Mouse (Mus musculus): ENCODE results near the gene Rgcc. TPM values are rescaled to one million over a fixed set of nuclear protein-coding genes. Genes with fewer than 3 reads are reported as not detected.
A peak's percentile ranks its signal among the peaks of the same experiment; 100 is the strongest.

Gene Rgcc
- 68.7 and 81.5 TPM in 2 replicates for polyA plus RNA-seq (2014; fragmentation: Nextera tagmentation; extraction: Ambion mirVana)

GRCm38 (mm10) chr14:79301466-79301875 lies at the start of gene Rgcc:
Rgcc (minus strand) TSS chr14:79301645.
- DNase-seq (ENCODE audit: low spot score) (peak; percentile 95), ATAC-seq (peak; percentile 97)
- Histone ChIP-seq H3K36me3 (ENCODE audit: control insufficient read depth, insufficient read depth, low read length) (no peaks in the 10 kb centered on the region), H3K4me2 (ENCODE audit: low read length) (peak within 1 kb of the TSS; percentile 99), H3K9ac (ENCODE audit: low read length) (peak within 1 kb of the TSS; percentile 79), H3K4me1 (ENCODE audit: control insufficient read depth, insufficient read depth, low read length) (peaks cover 6% of the 10 kb centered on the region), H3K27me3 (replicated peaks; ENCODE audit: control insufficient read depth, insufficient read depth, low read length) (no peaks in the 10 kb centered on the region), H3K9me3 (replicated peaks; ENCODE audit: control insufficient read depth, low read length) (no peaks in the 10 kb centered on the region), H3K4me3 (ENCODE audit: low read depth, low read length) (peak within 1 kb of the TSS; percentile 58), H3K27ac (ENCODE audit: low read depth, low read length) (no peak within 1 kb of the TSS)
- 1% methylated on average over 32 of the region's 34 CpGs for WGBS

GRCm38 (mm10) chr14:79346384-79346783 lies 44.9 kb upstream of the Rgcc start:
- H3K27ac ChIP-seq (ENCODE audit: low read depth, low read length): no peak overlapping the region
- ATAC-seq: no peak
- no peak overlapping the region for H3K9ac ChIP-seq (ENCODE audit: low read length)
- H3K4me1 ChIP-seq (ENCODE audit: control insufficient read depth, insufficient read depth, low read length): no peaks in the 10 kb centered on the region
- 87% methylated on average over 3 of the region's 3 CpGs for whole genome bisulfite sequencing
- no peak for DNase-seq (ENCODE audit: low spot score)
- no peaks in the 10 kb centered on the region for H3K27me3 ChIP-seq (replicated peaks; ENCODE audit: control insufficient read depth, insufficient read depth, low read length)
- no peak overlapping the region for H3K4me2 ChIP-seq (ENCODE audit: low read length)
- no peaks in the 10 kb centered on the region for H3K9me3 ChIP-seq (replicated peaks; ENCODE audit: control insufficient read depth, low read length)
- no peak overlapping the region for H3K4me3 ChIP-seq (ENCODE audit: low read depth, low read length)
- peaks cover 50% of the 10 kb centered on the region for H3K36me3 ChIP-seq (ENCODE audit: control insufficient read depth, insufficient read depth, low read length)

GRCm38 (mm10) chr14:79335613-79336012 lies 34.2 kb upstream of the Rgcc start:
- Histone ChIP-seq H3K9me3 (replicated peaks; ENCODE audit: control insufficient read depth, low read length) (no peaks in the 10 kb centered on the region), H3K4me1 (ENCODE audit: control insufficient read depth, insufficient read depth, low read length) (peaks cover 4% of the 10 kb centered on the region; the same call in 1 of the 2 replicates), H3K4me2 (ENCODE audit: low read length) (no peak overlapping the region), H3K9ac (ENCODE audit: low read length) (no peak overlapping the region), H3K4me3 (ENCODE audit: low read depth, low read length) (no peak overlapping the region), H3K27ac (ENCODE audit: low read depth, low read length) (no peak overlapping the region), H3K36me3 (ENCODE audit: control insufficient read depth, insufficient read depth, low read length) (peaks cover 50% of the 10 kb centered on the region), H3K27me3 (replicated peaks; ENCODE audit: control insufficient read depth, insufficient read depth, low read length) (no peaks in the 10 kb centered on the region)
- no peak for ATAC-seq
- 89% methylated on average over 3 of the region's 3 CpGs for WGBS
- DNase-seq (ENCODE audit: low spot score): no peak

- ATAC-seq (peak; percentile 19; the same call in 1 of the 2 replicates), DNase-seq (ENCODE audit: low spot score) (no peak)
- WGBS: 63% methylated on average over 7 of the region's 7 CpGs
- Histone ChIP-seq H3K4me2 (ENCODE audit: low read length) (no peak overlapping the region), H3K4me3 (ENCODE audit: low read depth, low read length) (no peak overlapping the region), H3K9me3 (replicated peaks; ENCODE audit: control insufficient read depth, low read length) (no peaks in the 10 kb centered on the region), H3K36me3 (ENCODE audit: control insufficient read depth, insufficient read depth, low read length) (peaks cover 29% of the 10 kb centered on the region), H3K9ac (ENCODE audit: low read length) (peak overlapping the region; percentile 29; the same call in 1 of the 2 replicates), H3K27ac (ENCODE audit: low read depth, low read length) (no peak overlapping the region), H3K27me3 (replicated peaks; ENCODE audit: control insufficient read depth, insufficient read depth, low read length) (no peaks in the 10 kb centered on the region), H3K4me1 (ENCODE audit: control insufficient read depth, insufficient read depth, low read length) (peaks cover 4% of the 10 kb centered on the region; the same call in 1 of the 2 replicates)
Measured at GRCm38 (mm10) chr14:79331936-79332335, 30.5 kb upstream of the Rgcc start.

- 0 out of 2 replicates have a peak overlapping the region, but pooled peaks have one; percentile 27 for H3K27ac ChIP-seq (ENCODE audit: low read depth, low read length)
- 48% methylated on average over 16 of the region's 16 CpGs for WGBS
- DNase-seq (ENCODE audit: low spot score) (peak; percentile 16), ATAC-seq (peak; percentile 63; the same call in 1 of the 2 replicates)
- no peaks in the 10 kb centered on the region for H3K9me3 ChIP-seq (replicated peaks; ENCODE audit: control insufficient read depth, low read length)
- no peaks in the 10 kb centered on the region for H3K27me3 ChIP-seq (replicated peaks; ENCODE audit: control insufficient read depth, insufficient read depth, low read length)
- H3K4me2 ChIP-seq (ENCODE audit: low read length): peak overlapping the region; percentile 42
- peaks cover 23% of the 10 kb centered on the region for H3K36me3 ChIP-seq (ENCODE audit: control insufficient read depth, insufficient read depth, low read length)
- H3K4me1 ChIP-seq (ENCODE audit: control insufficient read depth, insufficient read depth, low read length): peaks cover 4% of the 10 kb centered on the region; the same call in 1 of the 2 replicates
- H3K9ac ChIP-seq (ENCODE audit: low read length): peak overlapping the region; percentile 29
- peak overlapping the region; percentile 16; the same call in 1 of the 2 replicates for H3K4me3 ChIP-seq (ENCODE audit: low read depth, low read length)
Measured at GRCm38 (mm10) chr14:79330944-79331561, 29.6 kb upstream of the Rgcc start.

- Histone ChIP-seq H3K4me1 (ENCODE audit: control insufficient read depth, insufficient read depth, low read length) (peaks cover 4% of the 10 kb centered on the region; the same call in 1 of the 2 replicates), H3K9ac (ENCODE audit: low read length) (no peak overlapping the region), H3K9me3 (replicated peaks; ENCODE audit: control insufficient read depth, low read length) (no peaks in the 10 kb centered on the region), H3K4me3 (ENCODE audit: low read depth, low read length) (no peak overlapping the region), H3K27ac (ENCODE audit: low read depth, low read length) (no peak overlapping the region), H3K27me3 (replicated peaks; ENCODE audit: control insufficient read depth, insufficient read depth, low read length) (no peaks in the 10 kb centered on the region), H3K4me2 (ENCODE audit: low read length) (no peak overlapping the region), H3K36me3 (ENCODE audit: control insufficient read depth, insufficient read depth, low read length) (no peaks in the 10 kb centered on the region)
- peak; percentile 26; the same call in 1 of the 2 replicates for ATAC-seq
- 26% methylated on average over 5 of the region's 5 CpGs for WGBS
- DNase-seq (ENCODE audit: low spot score): peak; percentile 66
Measured at GRCm38 (mm10) chr14:79327033-79327432, 25.6 kb upstream of the Rgcc start.

GRCm38 (mm10) chr14:79324112-79324840 lies 22.8 kb upstream of the Rgcc start:
- Histone ChIP-seq H3K9ac (ENCODE audit: low read length) (no peak overlapping the region), H3K9me3 (replicated peaks; ENCODE audit: control insufficient read depth, low read length) (no peaks in the 10 kb centered on the region), H3K4me3 (ENCODE audit: low read depth, low read length) (no peak overlapping the region), H3K4me1 (ENCODE audit: control insufficient read depth, insufficient read depth, low read length) (no peaks in the 10 kb centered on the region), H3K36me3 (ENCODE audit: control insufficient read depth, insufficient read depth, low read length) (no peaks in the 10 kb centered on the region), H3K27ac (ENCODE audit: low read depth, low read length) (no peak overlapping the region), H3K4me2 (ENCODE audit: low read length) (no peak overlapping the region), H3K27me3 (replicated peaks; ENCODE audit: control insufficient read depth, insufficient read depth, low read length) (no peaks in the 10 kb centered on the region)
- WGBS: 62% methylated on average over 10 of the region's 10 CpGs
- ATAC-seq (peak; percentile 49; the same call in 1 of the 2 replicates), DNase-seq (ENCODE audit: low spot score) (peak; percentile 68)

GRCm38 (mm10) chr14:79321881-79322280 lies 20.4 kb upstream of the Rgcc start:
- Histone ChIP-seq H3K27ac (ENCODE audit: low read depth, low read length) (no peak overlapping the region), H3K4me2 (ENCODE audit: low read length) (no peak overlapping the region)
- no peak for ATAC-seq

More at GRCm38 (mm10) chr14:79321881-79322280, 20.4 kb upstream of the Rgcc start:
- Histone ChIP-seq H3K9me3 (replicated peaks; ENCODE audit: control insufficient read depth, low read length) (no peaks in the 10 kb centered on the region), H3K9ac (ENCODE audit: low read length) (no peak overlapping the region), H3K27me3 (replicated peaks; ENCODE audit: control insufficient read depth, insufficient read depth, low read length) (no peaks in the 10 kb centered on the region), H3K4me1 (ENCODE audit: control insufficient read depth, insufficient read depth, low read length) (no peaks in the 10 kb centered on the region; the same call in 1 of the 2 replicates), H3K36me3 (ENCODE audit: control insufficient read depth, insufficient read depth, low read length) (no peaks in the 10 kb centered on the region), H3K4me3 (ENCODE audit: low read depth, low read length) (no peak overlapping the region)
- 86% methylated on average over 5 of the region's 5 CpGs for WGBS
- DNase-seq (ENCODE audit: low spot score): no peak
